Mouse (Mus musculus): ENCODE measurements around the gene Elmsan1. TPM values are rescaled to one million over a fixed set of nuclear protein-coding genes. Genes with fewer than 3 reads are reported as not detected.
"Not testable (repeated sequence)": the region's sequence is repeated elsewhere in the genome, so short reads cannot be mapped to it uniquely, and the experiment has no call there.

Gene Elmsan1
- total and polyA plus RNA-seq, 3 experiments, result 2.2 to 14.3 (median 5.6) TPM

DNA sequence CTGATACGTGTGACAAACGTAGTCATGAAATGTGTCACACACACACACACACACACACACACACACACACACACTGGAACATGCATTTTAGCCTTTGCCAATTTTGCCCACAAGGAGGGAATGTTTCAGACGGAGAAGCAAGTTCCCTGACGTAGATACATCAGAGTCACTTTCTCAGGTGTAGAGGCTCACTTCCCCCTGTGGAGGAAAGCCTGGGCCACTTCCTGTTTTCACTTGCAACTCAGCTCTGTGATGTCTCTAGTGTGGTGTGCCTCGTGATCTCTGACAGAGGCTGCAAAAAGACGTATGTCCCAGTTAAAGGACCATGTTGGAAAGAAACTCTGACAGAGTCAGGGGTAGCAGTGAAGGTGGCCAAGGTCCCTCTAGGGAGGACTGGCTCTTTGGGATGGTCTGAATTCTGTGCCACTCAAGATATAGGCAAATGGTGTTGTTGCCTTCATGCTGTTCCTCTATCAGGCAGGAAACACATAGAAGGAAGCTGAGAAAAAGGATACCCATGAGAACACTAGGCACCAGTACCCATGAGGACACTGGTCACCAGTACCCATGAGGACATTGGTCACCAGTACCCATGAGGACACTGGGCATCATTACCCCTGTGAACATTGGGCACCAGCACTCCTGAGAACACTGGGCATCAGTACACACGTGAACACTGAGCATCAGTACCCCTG is 24.5 kb upstream of the Elmsan1 start:
- peak; percentile 87 for DNase-seq (ENCODE audit: extremely low read depth)

DNA sequence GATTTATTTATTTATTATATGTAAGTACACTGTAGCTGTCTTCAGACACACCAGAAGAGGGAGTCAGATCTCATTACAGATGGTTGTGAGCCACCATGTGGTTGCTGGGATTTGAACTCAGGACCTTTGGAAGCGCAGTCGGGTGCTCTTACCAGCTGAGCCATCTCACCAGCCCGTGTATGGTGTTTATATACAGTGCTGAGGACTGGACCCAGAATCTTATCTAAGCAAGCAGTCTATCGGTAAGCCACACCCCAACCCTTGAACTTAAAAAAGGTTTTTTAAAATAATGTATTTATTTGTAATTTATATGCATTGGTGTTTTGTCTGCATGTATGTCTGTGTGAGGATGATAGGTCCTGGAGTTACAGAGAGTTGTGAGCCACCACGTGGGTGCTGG is 18.4 kb upstream of the Elmsan1 start:
- H3K9ac ChIP-seq (ENCODE audit: insufficient read depth, low read depth); H3K79me2 ChIP-seq (replicated peaks; ENCODE audit: control insufficient read depth, extremely low read depth, insufficient read depth, poor library complexity, severe bottlenecking); H3K4me2 ChIP-seq (ENCODE audit: insufficient read depth, low read depth, poor library complexity, severe bottlenecking); H3K36me3 ChIP-seq (replicated peaks in 1 of 2; ENCODE audit: control insufficient read depth in 1 of 2, insufficient read depth in 1 of 2, low read length in 1 of 2); dilution Hi-C loops (cut with MboI; ENCODE audit: extremely low pct_ligation_motif_present, extremely low pct_unique_long_range_greater_than_20kb, low sequenced_read_pairs); H3K27me3 ChIP-seq (replicated peaks); DNase-seq (ENCODE audit: extremely low read depth); in situ Hi-C loops (cut with MboI; ENCODE audit: low pct_ligation_motif_present, low pct_unique_long_range_greater_than_20kb, low sequenced_read_pairs); H3K27ac ChIP-seq (ENCODE audit: insufficient read depth, low read depth); H3K4me3 ChIP-seq (replicated peaks in 1 of 3; ENCODE audit: low read depth in 2 of 3, low read length in 2 of 3, poor library complexity in 1 of 3); H3K9me3 ChIP-seq (replicated peaks; ENCODE audit: low read length): not testable (repeated sequence)
- H3K4me1 ChIP-seq (ENCODE audit: control insufficient read depth in 1 of 2, insufficient read depth in 2 of 2), result peaks cover 4 to 18% of the 10 kb centered on the region in 2 experiments

More for the DNA sequence above, 24.5 kb upstream of the Elmsan1 start:
- no peaks in the 10 kb centered on the region for H3K27me3 ChIP-seq (replicated peaks)
- no peak overlapping the region for H3K9ac ChIP-seq (ENCODE audit: insufficient read depth, low read depth)
- no peak overlapping the region for H3K4me2 ChIP-seq (ENCODE audit: insufficient read depth, low read depth, poor library complexity, severe bottlenecking)
- H3K9me3 ChIP-seq (replicated peaks; ENCODE audit: low read length), result no peaks in the 10 kb centered on the region
- in situ Hi-C loops (cut with MboI; ENCODE audit: low pct_ligation_motif_present, low pct_unique_long_range_greater_than_20kb, low sequenced_read_pairs), result loop anchor here (10.0 kb wide), 1 partner anchor 78 kb away; no protein-coding TSS in a partner anchor
- no peak overlapping the region for H3K27ac ChIP-seq (ENCODE audit: insufficient read depth, low read depth)
- dilution Hi-C loops (cut with MboI; ENCODE audit: extremely low pct_ligation_motif_present, extremely low pct_unique_long_range_greater_than_20kb, low sequenced_read_pairs), result no loop called here
- H3K4me3 ChIP-seq (replicated peaks in 1 of 3; ENCODE audit: low read depth in 2 of 3, low read length in 2 of 3, poor library complexity in 1 of 3), result peak overlapping the region in 1 of 3 experiments; percentile 17
- no peaks in the 10 kb centered on the region for H3K36me3 ChIP-seq (replicated peaks in 1 of 2; ENCODE audit: control insufficient read depth in 1 of 2, insufficient read depth in 1 of 2, low read length in 1 of 2)
- TF ChIP-seq MAFK (IDR thresholded peaks at IDR 0.05; ENCODE audit: insufficient replicate concordance, low read length), result peak; percentile 29; the same call in 1 of the 2 replicates
- TF ChIP-seq POLR2A (IDR thresholded peaks at IDR 0.05; ENCODE audit: low read depth, low read length), result no peak
- TF ChIP-seq MYC (IDR thresholded peaks at IDR 0.05; ENCODE audit: low read depth, low read length), result peak; percentile 87
- no peak for TF ChIP-seq ZNF384 (IDR thresholded peaks at IDR 0.05; ENCODE audit: low read depth, low read length)
- TF ChIP-seq HCFC1 (IDR thresholded peaks at IDR 0.05; ENCODE audit: low read depth, low read length), result no peak
- no peak for TF ChIP-seq PAX5 (IDR thresholded peaks at IDR 0.05; ENCODE audit: low read length)
- TF ChIP-seq SIN3A (IDR thresholded peaks at IDR 0.05; ENCODE audit: low read length), result peak; percentile 80
- peak; percentile 65 for TF ChIP-seq TCF12 (IDR thresholded peaks at IDR 0.05; ENCODE audit: low read depth, low read length)
- peak; percentile 90 for TF ChIP-seq EP300 (IDR thresholded peaks at IDR 0.05; ENCODE audit: low read length)
- peak; percentile 88 for TF ChIP-seq BHLHE40 (IDR thresholded peaks at IDR 0.05; ENCODE audit: low read depth, low read length)
- no peak for TF ChIP-seq KAT2A (IDR thresholded peaks at IDR 0.05; ENCODE audit: insufficient replicate concordance, low read length)
- no peak for TF ChIP-seq RCOR1 (conservative IDR thresholded peaks at IDR 0.05; ENCODE audit: low read depth, low read length)
- TF ChIP-seq SMC3 (IDR thresholded peaks at IDR 0.05; ENCODE audit: low read depth, low read length), result peak; percentile 20; the same call in 1 of the 2 replicates
- TF ChIP-seq MXI1 (IDR thresholded peaks at IDR 0.05; ENCODE audit: low read depth, low read length), result peak; percentile 59; the same call in 1 of the 2 replicates
- no peak for TF ChIP-seq UBTF (IDR thresholded peaks at IDR 0.05; ENCODE audit: low read depth, low read length)
- TF ChIP-seq ZC3H11A (IDR thresholded peaks at IDR 0.05; ENCODE audit: low read depth, low read length), result no peak
- TF ChIP-seq MAX (IDR thresholded peaks at IDR 0.05; ENCODE audit: low read length), result peak; percentile 70; the same call in 1 of the 2 replicates
- no peak for TF ChIP-seq NRF1 (IDR thresholded peaks at IDR 0.05; ENCODE audit: low read depth, low read length)
- TF ChIP-seq JUND (conservative IDR thresholded peaks at IDR 0.05; ENCODE audit: low read depth, low read length), result peak; percentile 27; the same call in 1 of the 2 replicates
- TF ChIP-seq IRF4 (IDR thresholded peaks at IDR 0.05; ENCODE audit: low read depth, low read length), result peak; percentile 88
- peak; percentile 20; the same call in 1 of the 2 replicates for TF ChIP-seq MEF2A (IDR thresholded peaks at IDR 0.05; ENCODE audit: borderline replicate concordance, low read depth, low read length)
- peak; percentile 81 for TF ChIP-seq ETS1 (conservative IDR thresholded peaks at IDR 0.05; ENCODE audit: low read depth, low read length)
- TF ChIP-seq ELF1 (IDR thresholded peaks at IDR 0.05; ENCODE audit: low read depth, low read length), result peak; percentile 88
- TF ChIP-seq ZMIZ1 (IDR thresholded peaks at IDR 0.05; ENCODE audit: low read depth, low read length), result no peak
- 0 out of 4 replicates have a peak, but pooled peaks of 1 of the 2 experiments have one; percentile 2 for TF ChIP-seq CTCF (conservative IDR thresholded peaks at IDR 0.05 in 1 of 2, IDR thresholded peaks at IDR 0.05 in 1 of 2; ENCODE audit: low read depth in 2 of 2, low read length in 2 of 2)
- no peaks in the 10 kb centered on the region for H3K79me2 ChIP-seq (replicated peaks; ENCODE audit: control insufficient read depth, extremely low read depth, insufficient read depth, poor library complexity, severe bottlenecking)
- peaks cover 12 to 43% of the 10 kb centered on the region in 2 experiments for H3K4me1 ChIP-seq (ENCODE audit: control insufficient read depth in 1 of 2, insufficient read depth in 2 of 2)
